Mouse (Mus musculus): ENCODE data around the gene Olfr610. TPM values are rescaled to one million over a fixed set of nuclear protein-coding genes. Genes with fewer than 3 reads are reported as not detected.

Gene Olfr610
- polyA plus RNA-seq, 1 experiment from 2014 or later, result not detected

Other genes starting within 250 kb of the Olfr610 start
- not detected in 2 replicates for gene Olfr596, start 206.5 kb downstream of the Olfr610 start, polyA plus RNA-seq (2014; fragmentation: Nextera tagmentation; extraction: Ambion mirVana)
- not detected in 2 replicates for gene Olfr597, start 195.8 kb downstream of the Olfr610 start, polyA plus RNA-seq (2014; fragmentation: Nextera tagmentation; extraction: Ambion mirVana)
- not detected in 2 replicates for gene Olfr598, start 188.6 kb downstream of the Olfr610 start, polyA plus RNA-seq (2014; fragmentation: Nextera tagmentation; extraction: Ambion mirVana)
- not detected in 2 replicates for gene Olfr599, start 176.2 kb downstream of the Olfr610 start, polyA plus RNA-seq (2014; fragmentation: Nextera tagmentation; extraction: Ambion mirVana)
- gene Olfr600, start 162.5 kb downstream of the Olfr610 start, polyA plus RNA-seq (2014; fragmentation: Nextera tagmentation; extraction: Ambion mirVana), result not detected in 2 replicates
- not detected in 2 replicates for gene Olfr601, start 149.5 kb downstream of the Olfr610 start, polyA plus RNA-seq (2014; fragmentation: Nextera tagmentation; extraction: Ambion mirVana)
- not detected in 2 replicates for gene Olfr603, start 125.9 kb downstream of the Olfr610 start, polyA plus RNA-seq (2014; fragmentation: Nextera tagmentation; extraction: Ambion mirVana)
- gene Usp17lc, start 97.0 kb downstream of the Olfr610 start, polyA plus RNA-seq (2014; fragmentation: Nextera tagmentation; extraction: Ambion mirVana), result not detected in 2 replicates
- gene Olfr605, start 66.7 kb downstream of the Olfr610 start, polyA plus RNA-seq (2014; fragmentation: Nextera tagmentation; extraction: Ambion mirVana), result not detected in 2 replicates
- gene Olfr606, start 63.1 kb downstream of the Olfr610 start, polyA plus RNA-seq (2014; fragmentation: Nextera tagmentation; extraction: Ambion mirVana), result not detected in 2 replicates
- gene Olfr607, start 48.0 kb downstream of the Olfr610 start, polyA plus RNA-seq (2014; fragmentation: Nextera tagmentation; extraction: Ambion mirVana), result not detected in 2 replicates
- not detected in 2 replicates for gene Olfr608, start 42.2 kb downstream of the Olfr610 start, polyA plus RNA-seq (2014; fragmentation: Nextera tagmentation; extraction: Ambion mirVana)
- gene Olfr609, start 14.1 kb downstream of the Olfr610 start, polyA plus RNA-seq (2014; fragmentation: Nextera tagmentation; extraction: Ambion mirVana), result not detected in 2 replicates
- not detected in 2 replicates for gene Olfr611, start 8.7 kb upstream of the Olfr610 start, polyA plus RNA-seq (2014; fragmentation: Nextera tagmentation; extraction: Ambion mirVana)
- gene Olfr612, start 30.6 kb upstream of the Olfr610 start, polyA plus RNA-seq (2014; fragmentation: Nextera tagmentation; extraction: Ambion mirVana), result not detected in 2 replicates
- not detected in 2 replicates for gene Olfr613, start 36.0 kb upstream of the Olfr610 start, polyA plus RNA-seq (2014; fragmentation: Nextera tagmentation; extraction: Ambion mirVana)
- gene Olfr615, start 44.0 kb upstream of the Olfr610 start, polyA plus RNA-seq (2014; fragmentation: Nextera tagmentation; extraction: Ambion mirVana), result not detected in 2 replicates
- gene Olfr616, start 57.0 kb upstream of the Olfr610 start, polyA plus RNA-seq (2014; fragmentation: Nextera tagmentation; extraction: Ambion mirVana), result not detected in 2 replicates
- gene Olfr617, start 60.9 kb upstream of the Olfr610 start, polyA plus RNA-seq (2014; fragmentation: Nextera tagmentation; extraction: Ambion mirVana), result not detected in 2 replicates
- gene Olfr618, start 78.0 kb upstream of the Olfr610 start, polyA plus RNA-seq (2014; fragmentation: Nextera tagmentation; extraction: Ambion mirVana), result not detected in 2 replicates
- not detected in 2 replicates for gene Olfr619, start 88.5 kb upstream of the Olfr610 start, polyA plus RNA-seq (2014; fragmentation: Nextera tagmentation; extraction: Ambion mirVana)
- not detected in 2 replicates for gene Olfr620, start 100.4 kb upstream of the Olfr610 start, polyA plus RNA-seq (2014; fragmentation: Nextera tagmentation; extraction: Ambion mirVana)
- gene Olfr622, start 130.6 kb upstream of the Olfr610 start, polyA plus RNA-seq (2014; fragmentation: Nextera tagmentation; extraction: Ambion mirVana), result not detected in 2 replicates
- gene Olfr623, start 151.6 kb upstream of the Olfr610 start, polyA plus RNA-seq (2014; fragmentation: Nextera tagmentation; extraction: Ambion mirVana), result not detected in 2 replicates
- gene Olfr624, start 159.1 kb upstream of the Olfr610 start, polyA plus RNA-seq (2014; fragmentation: Nextera tagmentation; extraction: Ambion mirVana), result not detected in 2 replicates
- gene Olfr625-ps1, start 170.6 kb upstream of the Olfr610 start, polyA plus RNA-seq (2014; fragmentation: Nextera tagmentation; extraction: Ambion mirVana), result not detected in 2 replicates
- not detected in 2 replicates for gene Olfr243, start 202.5 kb upstream of the Olfr610 start, polyA plus RNA-seq (2014; fragmentation: Nextera tagmentation; extraction: Ambion mirVana)
- gene Olfr628, start 218.3 kb upstream of the Olfr610 start, polyA plus RNA-seq (2014; fragmentation: Nextera tagmentation; extraction: Ambion mirVana), result not detected in 2 replicates
- gene Olfr629, start 232.8 kb upstream of the Olfr610 start, polyA plus RNA-seq (2014; fragmentation: Nextera tagmentation; extraction: Ambion mirVana), result not detected in 2 replicates
- gene Olfr630, start 245.2 kb upstream of the Olfr610 start, polyA plus RNA-seq (2014; fragmentation: Nextera tagmentation; extraction: Ambion mirVana), result not detected in 2 replicates

Measured in forebrain, embryonic 14.5 days (tissue).